Mouse (Mus musculus): ENCODE data around the gene Mrps2. TPM values are rescaled to one million over a fixed set of nuclear protein-coding genes. Genes with fewer than 3 reads are reported as not detected.

Gene Mrps2
- 68.4 and 71.4 TPM in 2 replicates for polyA plus RNA-seq (2014; fragmentation: Nextera tagmentation; extraction: Ambion mirVana)

DNA sequence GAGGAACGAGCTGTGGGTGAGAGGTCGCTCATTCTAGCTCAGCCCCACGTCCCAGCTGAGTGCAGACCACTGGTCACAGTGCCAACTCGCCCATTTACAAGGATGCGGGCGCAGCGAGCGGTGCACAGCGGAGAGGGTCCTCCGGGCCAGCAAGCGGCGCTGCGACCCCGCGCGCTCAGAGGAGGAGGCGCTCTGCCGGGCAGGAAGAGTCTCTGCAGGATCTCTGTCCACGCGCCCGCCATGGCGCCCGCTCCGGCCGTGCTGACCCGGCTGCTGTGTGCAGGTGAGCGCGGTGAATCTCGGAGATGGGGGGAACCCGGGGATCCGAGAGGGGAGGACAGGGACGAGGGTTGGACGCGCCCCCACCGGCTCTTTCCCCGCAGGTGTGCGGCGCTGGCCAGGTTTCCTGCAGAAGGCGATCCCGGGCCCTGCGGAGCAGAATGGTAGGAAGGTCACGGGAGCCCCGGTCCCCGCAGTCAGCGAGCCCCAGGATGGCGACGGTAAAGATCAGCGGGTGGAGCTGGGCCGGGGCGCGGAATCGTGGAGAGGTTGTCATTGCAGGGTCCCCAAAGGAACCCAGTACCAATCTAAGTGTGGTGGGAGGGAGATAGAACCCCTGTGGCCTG, at the start of gene Mrps2:
TSS of gene Mrps2 (plus strand) at position 207 of the 626 bp plus-strand sequence.
- Histone ChIP-seq H3K36me3 (replicated peaks; ENCODE audit: control insufficient read depth, insufficient read depth, low read depth, low read length) (peaks cover 14% of the 10 kb centered on the region), H3K9me3 (replicated peaks; ENCODE audit: control insufficient read depth, low read length) (no peaks in the 10 kb centered on the region), H3K4me2 (ENCODE audit: low read depth, low read length) (peak within 1 kb of the TSS; percentile 43), H3K27me3 (ENCODE audit: control insufficient read depth, insufficient read depth, low read length) (no peaks in the 10 kb centered on the region; the same call in 1 of the 2 replicates), H3K27ac (replicated peaks; ENCODE audit: low read depth, low read length) (no peak within 1 kb of the TSS), H3K4me3 (ENCODE audit: low read depth, low read length) (peak within 1 kb of the TSS; percentile 96), H3K4me1 (ENCODE audit: control insufficient read depth, insufficient read depth, low read length) (no peaks in the 10 kb centered on the region), H3K9ac (replicated peaks; ENCODE audit: low read length) (peak within 1 kb of the TSS; percentile 93)
- WGBS, result under 1% methylated on average over 50 of the region's 52 CpGs
- peak; percentile 88 for ATAC-seq (replicated peaks; ENCODE audit: insufficient number of reproducible peaks, low FRiP score, low TSS enrichment, low read depth)
- DNase-seq (ENCODE audit: low spot score), result peak; percentile 91

DNA sequence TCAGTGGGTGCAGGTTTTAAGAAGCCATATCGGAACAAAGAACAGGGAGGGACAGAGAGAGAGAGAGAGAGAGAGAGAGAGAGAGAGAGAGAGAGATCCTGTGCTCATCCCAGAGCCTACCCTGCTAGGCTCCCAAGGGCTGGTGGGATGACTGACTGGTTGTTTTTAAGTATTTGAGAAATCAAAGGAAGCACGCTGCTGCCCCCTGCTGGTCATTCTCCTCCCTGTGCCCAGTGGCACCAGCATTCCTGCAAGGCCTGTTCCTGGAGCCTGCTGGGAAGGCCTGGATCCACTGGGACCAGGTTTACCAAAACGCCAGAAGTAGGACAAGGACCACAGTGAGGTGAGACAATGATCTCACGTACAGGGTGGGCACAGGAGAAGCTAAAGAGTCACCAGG, 48.0 kb upstream of the Mrps2 start:
- Histone ChIP-seq H3K27me3 (ENCODE audit: control insufficient read depth, insufficient read depth, low read length) (no peaks in the 10 kb centered on the region), H3K4me2 (ENCODE audit: low read depth, low read length) (no peak overlapping the region), H3K27ac (replicated peaks; ENCODE audit: low read depth, low read length) (no peak overlapping the region), H3K36me3 (replicated peaks; ENCODE audit: control insufficient read depth, insufficient read depth, low read depth, low read length) (no peaks in the 10 kb centered on the region), H3K4me1 (ENCODE audit: control insufficient read depth, insufficient read depth, low read length) (no peaks in the 10 kb centered on the region), H3K9ac (replicated peaks; ENCODE audit: low read length) (no peak overlapping the region), H3K9me3 (replicated peaks; ENCODE audit: control insufficient read depth, low read length) (no peaks in the 10 kb centered on the region), H3K4me3 (ENCODE audit: low read depth, low read length) (no peak overlapping the region)
- peak; percentile 94 for DNase-seq (ENCODE audit: low spot score)
- WGBS, result 12% methylated on average over 4 of the region's 4 CpGs
- no peak for ATAC-seq (replicated peaks; ENCODE audit: insufficient number of reproducible peaks, low FRiP score, low TSS enrichment, low read depth)

DNA sequence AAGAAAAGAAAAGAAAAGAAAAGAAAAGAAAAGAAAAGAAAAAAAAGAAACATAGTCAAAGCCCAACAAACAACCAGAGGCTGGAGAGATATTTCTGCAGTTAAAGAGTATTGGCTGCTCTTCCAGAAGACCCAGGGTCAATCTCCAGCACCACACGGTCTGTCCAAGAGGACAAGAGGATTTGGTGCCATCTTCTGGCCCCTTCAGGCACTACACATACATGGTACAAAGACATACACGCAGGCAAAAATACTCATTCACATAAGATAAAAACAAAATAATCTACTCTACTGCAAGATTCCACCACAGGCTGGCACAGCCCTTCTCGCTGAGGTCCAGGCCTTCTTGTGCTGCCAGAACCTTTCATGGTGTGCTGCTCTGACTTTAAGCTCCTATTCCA, 44.7 kb upstream of the Mrps2 start:
- no peak overlapping the region for H3K9ac ChIP-seq (replicated peaks; ENCODE audit: low read length)
- no peak overlapping the region for H3K4me2 ChIP-seq (ENCODE audit: low read depth, low read length)
- no peak overlapping the region for H3K4me3 ChIP-seq (ENCODE audit: low read depth, low read length)
- no peaks in the 10 kb centered on the region for H3K27me3 ChIP-seq (ENCODE audit: control insufficient read depth, insufficient read depth, low read length)
- no peaks in the 10 kb centered on the region for H3K9me3 ChIP-seq (replicated peaks; ENCODE audit: control insufficient read depth, low read length)
- WGBS, result 32% methylated on average over 3 of the region's 3 CpGs
- H3K27ac ChIP-seq (replicated peaks; ENCODE audit: low read depth, low read length), result no peak overlapping the region
- DNase-seq (ENCODE audit: low spot score), result peak; percentile 68
- no peaks in the 10 kb centered on the region for H3K36me3 ChIP-seq (replicated peaks; ENCODE audit: control insufficient read depth, insufficient read depth, low read depth, low read length)
- H3K4me1 ChIP-seq (ENCODE audit: control insufficient read depth, insufficient read depth, low read length), result no peaks in the 10 kb centered on the region
- ATAC-seq (replicated peaks; ENCODE audit: insufficient number of reproducible peaks, low FRiP score, low TSS enrichment, low read depth), result no peak

DNA sequence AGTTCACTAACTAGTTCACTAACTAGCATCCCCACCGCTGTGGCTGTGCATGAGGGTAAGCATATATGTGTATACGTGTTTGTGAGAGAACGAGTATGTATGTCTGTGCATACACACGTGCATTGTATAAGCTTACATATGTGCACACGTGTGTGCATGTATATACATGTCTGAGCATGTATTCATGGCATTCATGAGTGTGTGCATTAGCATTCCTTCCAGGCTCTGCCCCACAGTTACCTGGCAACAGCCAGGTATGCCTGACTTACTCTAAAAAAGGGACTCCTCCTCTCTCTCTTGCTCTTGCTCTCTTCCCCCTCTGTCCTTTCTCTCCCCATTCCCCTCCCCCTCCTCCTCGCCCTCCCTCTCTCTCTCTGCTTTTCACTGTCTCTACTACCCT, 40.6 kb upstream of the Mrps2 start:
- H3K9me3 ChIP-seq (replicated peaks; ENCODE audit: control insufficient read depth, low read length), result no peaks in the 10 kb centered on the region
- H3K36me3 ChIP-seq (replicated peaks; ENCODE audit: control insufficient read depth, insufficient read depth, low read depth, low read length), result no peaks in the 10 kb centered on the region
- H3K27ac ChIP-seq (replicated peaks; ENCODE audit: low read depth, low read length), result no peak overlapping the region
- no peaks in the 10 kb centered on the region for H3K4me1 ChIP-seq (ENCODE audit: control insufficient read depth, insufficient read depth, low read length)
- ATAC-seq (replicated peaks; ENCODE audit: insufficient number of reproducible peaks, low FRiP score, low TSS enrichment, low read depth) (no peak), DNase-seq (ENCODE audit: low spot score) (no peak)
- WGBS, result 83% methylated on average over 6 of the region's 6 CpGs
- H3K4me3 ChIP-seq (ENCODE audit: low read depth, low read length), result no peak overlapping the region
- no peaks in the 10 kb centered on the region for H3K27me3 ChIP-seq (ENCODE audit: control insufficient read depth, insufficient read depth, low read length)
- H3K4me2 ChIP-seq (ENCODE audit: low read depth, low read length), result no peak overlapping the region
- H3K9ac ChIP-seq (replicated peaks; ENCODE audit: low read length), result no peak overlapping the region

DNA sequence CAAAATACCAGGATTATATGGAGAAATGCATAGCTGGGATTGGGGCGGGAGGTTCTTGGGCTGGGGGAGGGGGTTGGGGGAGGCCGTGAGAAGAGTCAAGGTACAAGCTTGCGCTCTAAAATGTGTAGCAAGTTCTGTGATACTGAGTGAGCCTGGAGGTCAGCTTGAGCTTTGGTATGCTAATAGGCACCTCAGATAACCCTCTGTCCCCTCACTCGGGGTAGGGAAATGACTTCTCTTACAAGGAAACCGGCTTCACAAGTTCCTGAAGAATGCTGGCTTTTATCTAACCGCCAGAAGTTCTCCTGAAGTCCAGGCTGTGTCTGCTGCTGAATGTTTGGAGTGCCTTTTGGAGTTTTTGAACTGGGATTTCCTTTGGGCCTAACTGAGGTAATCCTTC, 37.0 kb upstream of the Mrps2 start:
- H3K4me3 ChIP-seq (ENCODE audit: low read depth, low read length), result no peak overlapping the region
- no peak overlapping the region for H3K27ac ChIP-seq (replicated peaks; ENCODE audit: low read depth, low read length)
- DNase-seq (ENCODE audit: low spot score) (no peak), ATAC-seq (replicated peaks; ENCODE audit: insufficient number of reproducible peaks, low FRiP score, low TSS enrichment, low read depth) (no peak)
- no peak overlapping the region for H3K4me2 ChIP-seq (ENCODE audit: low read depth, low read length)
- no peaks in the 10 kb centered on the region for H3K27me3 ChIP-seq (ENCODE audit: control insufficient read depth, insufficient read depth, low read length)
- 61% methylated on average over 6 of the region's 6 CpGs for WGBS
- H3K9ac ChIP-seq (replicated peaks; ENCODE audit: low read length), result no peak overlapping the region
- no peaks in the 10 kb centered on the region for H3K4me1 ChIP-seq (ENCODE audit: control insufficient read depth, insufficient read depth, low read length)
- H3K9me3 ChIP-seq (replicated peaks; ENCODE audit: control insufficient read depth, low read length), result no peaks in the 10 kb centered on the region
- H3K36me3 ChIP-seq (replicated peaks; ENCODE audit: control insufficient read depth, insufficient read depth, low read depth, low read length), result no peaks in the 10 kb centered on the region

DNA sequence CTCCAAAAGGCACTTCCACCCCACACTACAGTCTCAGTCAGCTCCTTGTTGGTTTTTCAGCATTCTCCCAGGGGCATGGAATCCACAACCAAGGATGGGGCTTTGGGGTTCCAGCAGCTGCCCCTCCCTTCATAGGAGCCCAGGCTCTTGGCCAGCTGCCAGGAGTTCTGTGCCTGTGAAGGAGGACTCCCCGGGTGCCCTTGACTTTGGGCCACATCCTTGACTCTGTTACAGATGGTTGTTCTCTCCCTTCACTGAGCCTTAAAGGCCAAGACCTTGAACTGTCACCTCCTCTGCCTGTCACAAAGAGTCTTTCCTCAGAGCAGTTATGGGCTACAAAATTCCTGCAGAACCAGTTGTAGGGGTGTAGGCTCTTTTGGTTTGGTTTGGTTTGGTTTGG, 35.1 kb upstream of the Mrps2 start:
- Histone ChIP-seq H3K4me3 (ENCODE audit: low read depth, low read length) (no peak overlapping the region), H3K36me3 (replicated peaks; ENCODE audit: control insufficient read depth, insufficient read depth, low read depth, low read length) (no peaks in the 10 kb centered on the region), H3K4me2 (ENCODE audit: low read depth, low read length) (no peak overlapping the region), H3K9me3 (replicated peaks; ENCODE audit: control insufficient read depth, low read length) (no peaks in the 10 kb centered on the region), H3K9ac (replicated peaks; ENCODE audit: low read length) (no peak overlapping the region), H3K4me1 (ENCODE audit: control insufficient read depth, insufficient read depth, low read length) (no peaks in the 10 kb centered on the region), H3K27me3 (ENCODE audit: control insufficient read depth, insufficient read depth, low read length) (no peaks in the 10 kb centered on the region), H3K27ac (replicated peaks; ENCODE audit: low read depth, low read length) (no peak overlapping the region)
- WGBS, result 63% methylated on average over 1 of the region's 1 CpGs
- ATAC-seq (replicated peaks; ENCODE audit: insufficient number of reproducible peaks, low FRiP score, low TSS enrichment, low read depth) (no peak), DNase-seq (ENCODE audit: low spot score) (no peak)

DNA sequence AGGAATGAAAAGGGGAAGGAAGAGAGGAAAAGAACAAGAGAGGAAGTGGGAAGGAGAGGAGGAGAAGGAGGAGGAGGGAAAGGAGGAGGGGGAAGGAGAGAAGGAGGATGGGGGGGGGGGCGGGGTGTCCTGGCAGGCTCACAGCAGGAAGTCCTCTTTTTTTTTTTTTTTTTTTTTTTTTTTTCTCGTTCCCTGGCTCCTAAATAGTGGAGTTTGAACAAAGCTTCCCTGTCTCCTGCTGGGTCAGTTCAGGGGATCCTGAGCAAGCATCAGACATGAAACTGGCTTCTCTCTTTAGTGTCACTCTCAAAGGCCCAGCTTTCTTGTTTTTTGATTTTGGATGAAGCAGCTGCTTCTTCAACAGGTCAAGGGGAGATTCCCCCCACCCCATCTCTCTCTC, 34.4 kb upstream of the Mrps2 start:
- Histone ChIP-seq H3K4me1 (ENCODE audit: control insufficient read depth, insufficient read depth, low read length) (no peaks in the 10 kb centered on the region), H3K9me3 (replicated peaks; ENCODE audit: control insufficient read depth, low read length) (no peaks in the 10 kb centered on the region), H3K4me3 (ENCODE audit: low read depth, low read length) (no peak overlapping the region), H3K9ac (replicated peaks; ENCODE audit: low read length) (no peak overlapping the region), H3K27ac (replicated peaks; ENCODE audit: low read depth, low read length) (no peak overlapping the region), H3K36me3 (replicated peaks; ENCODE audit: control insufficient read depth, insufficient read depth, low read depth, low read length) (no peaks in the 10 kb centered on the region), H3K27me3 (ENCODE audit: control insufficient read depth, insufficient read depth, low read length) (no peaks in the 10 kb centered on the region), H3K4me2 (ENCODE audit: low read depth, low read length) (no peak overlapping the region)
- ATAC-seq (replicated peaks; ENCODE audit: insufficient number of reproducible peaks, low FRiP score, low TSS enrichment, low read depth) (no peak), DNase-seq (ENCODE audit: low spot score) (no peak)
- 0% methylated on average over 1 of the region's 2 CpGs for WGBS

DNA sequence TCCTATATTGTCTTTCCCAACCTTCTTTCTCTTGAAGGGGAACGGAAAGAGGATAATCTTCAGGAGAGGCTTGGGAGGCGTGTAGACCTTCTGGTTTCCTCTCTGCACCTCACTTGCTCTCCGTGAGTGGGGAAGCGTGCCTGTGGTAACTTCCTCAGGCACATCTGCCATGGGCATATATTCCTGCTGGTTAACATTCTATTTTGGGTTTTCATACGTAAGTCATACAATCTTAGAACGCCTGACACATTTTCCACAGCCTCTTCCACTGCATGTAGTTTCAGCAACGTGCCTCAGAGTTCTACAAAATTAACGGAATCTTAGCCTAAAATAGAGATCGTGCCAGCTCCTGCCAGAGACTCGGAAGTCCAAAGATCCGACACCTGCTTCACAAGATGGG, 32.5 kb upstream of the Mrps2 start:
- 86% methylated on average over 11 of the region's 11 CpGs for WGBS
- Histone ChIP-seq H3K9ac (replicated peaks; ENCODE audit: low read length) (no peak overlapping the region), H3K4me2 (ENCODE audit: low read depth, low read length) (no peak overlapping the region)

More for the DNA sequence above, 32.5 kb upstream of the Mrps2 start:
- no peak for DNase-seq (ENCODE audit: low spot score)
- ATAC-seq (replicated peaks; ENCODE audit: insufficient number of reproducible peaks, low FRiP score, low TSS enrichment, low read depth), result no peak
- H3K36me3 ChIP-seq (replicated peaks; ENCODE audit: control insufficient read depth, insufficient read depth, low read depth, low read length), result no peaks in the 10 kb centered on the region
- no peak overlapping the region for H3K27ac ChIP-seq (replicated peaks; ENCODE audit: low read depth, low read length)
- no peak overlapping the region for H3K4me3 ChIP-seq (ENCODE audit: low read depth, low read length)
- H3K9me3 ChIP-seq (replicated peaks; ENCODE audit: control insufficient read depth, low read length), result no peaks in the 10 kb centered on the region
- H3K4me1 ChIP-seq (ENCODE audit: control insufficient read depth, insufficient read depth, low read length), result no peaks in the 10 kb centered on the region
- no peaks in the 10 kb centered on the region for H3K27me3 ChIP-seq (ENCODE audit: control insufficient read depth, insufficient read depth, low read length)
